Mouse (Mus musculus) forebrain, embryonic 14.5 days (tissue): ENCODE measurements at regions not wholly inside any gene's neighbourhood (a gene's known extent, or its start where the extent isn't known, plus 50 kb on each side); places are given as distances from the start of the nearest gene placed in this dataset.
A peak's percentile ranks its signal among the peaks of the same experiment; 100 is the strongest.

Experiments
- ATAC-seq: fragments of 200-750 bp; cut with Nextera tagmentation; 2 replicates; pipeline ENCODE4 v1.8.0; 2017; ENCODE audit warnings: mild to moderate bottlenecking, moderate library complexity
- DNase-seq: peaks from one replicate; pipeline ENCODE4 v3.0.0-alpha.2; 2015; ENCODE audit warnings: low spot score
- H3K27ac ChIP-seq: fragments of 300-500 bp; sonication (generic); 2 replicates; pipeline ENCODE4 v1.5.1; 2014; ENCODE audit warnings: low read depth, mild to moderate bottlenecking, control low read depth, low read length, moderate library complexity
- H3K27me3 ChIP-seq: fragments of 300-500 bp; sonication (generic); replicated peaks from 2 replicates; pipeline ENCODE4 v1.6.1; 2014; ENCODE audit warnings: low read length, control low read depth, mixed read lengths; ENCODE audit not compliant: control insufficient read depth, insufficient read depth
- H3K36me3 ChIP-seq: fragments of 300-500 bp; sonication (generic); 2 replicates; pipeline ENCODE4 v1.6.1; 2014; ENCODE audit warnings: low read length, control low read depth; ENCODE audit not compliant: control insufficient read depth, insufficient read depth
- H3K4me1 ChIP-seq: fragments of 300-500 bp; sonication (generic); 2 replicates; pipeline ENCODE4 v1.6.1; 2014; ENCODE audit warnings: antibody characterized with exemption, low read length, control low read depth; ENCODE audit not compliant: control insufficient read depth, insufficient read depth
- H3K4me2 ChIP-seq: fragments of 300-500 bp; sonication (generic); 2 replicates; pipeline ENCODE4 v1.6.1; 2014; ENCODE audit warnings: mild to moderate bottlenecking, control low read depth, low read length
- H3K4me3 ChIP-seq: fragments of 300-500 bp; sonication (generic); 2 replicates; pipeline ENCODE4 v1.5.1; 2014; ENCODE audit warnings: low read depth, low read length, control low read depth
- H3K9ac ChIP-seq: fragments of 300-500 bp; sonication (generic); 2 replicates; pipeline ENCODE4 v1.6.1; 2014; ENCODE audit warnings: mild to moderate bottlenecking, low read length, control low read depth, moderate library complexity
- H3K9me3 ChIP-seq: fragments of 300-500 bp; sonication (generic); replicated peaks from 2 replicates; pipeline ENCODE4 v1.6.1; 2016; ENCODE audit warnings: low read length, control low read depth, mixed read lengths; ENCODE audit not compliant: control insufficient read depth
- WGBS: fragments of 180-500 bp; shearing (Covaris S2); extraction: QIAGEN DNeasy Blood & Tissue Kit; methylation state at CpG from one replicate; pipeline ENCODE4 v1.1.7; 2014; 5-methylcytosine and 5-hydroxymethylcytosine counted together

DNA sequence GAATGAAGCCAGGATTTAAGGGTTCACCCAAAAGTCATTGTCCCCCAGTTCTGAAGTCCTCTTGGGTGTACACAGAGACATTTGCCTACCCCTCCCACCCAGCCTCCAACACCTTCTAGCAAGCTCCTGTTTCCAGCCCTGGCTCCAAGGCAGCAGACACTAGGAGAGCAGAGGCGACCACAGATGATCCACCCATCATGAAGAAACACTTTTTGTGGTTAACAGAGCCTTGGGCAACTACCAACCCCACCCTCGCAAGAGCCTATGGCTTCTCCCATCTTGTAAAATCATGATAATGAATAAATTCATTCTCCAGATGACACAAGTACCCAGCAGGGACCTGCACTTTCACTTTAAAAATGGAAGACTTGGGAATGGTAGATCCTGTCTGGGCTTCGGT lies 136.1 kb downstream of the Cartpt start:
- no peaks in the 10 kb centered on the region for H3K36me3 ChIP-seq
- no peak overlapping the region for H3K27ac ChIP-seq
- H3K4me3 ChIP-seq, result no peak overlapping the region
- ATAC-seq, result no peak
- H3K4me2 ChIP-seq, result no peak overlapping the region
- peaks cover 3% of the 10 kb centered on the region; the same call in 1 of the 2 replicates for H3K4me1 ChIP-seq
- H3K27me3 ChIP-seq, result no peaks in the 10 kb centered on the region
- no peak overlapping the region for H3K9ac ChIP-seq
- H3K9me3 ChIP-seq, result no peaks in the 10 kb centered on the region
- 91% methylated on average over 3 of the region's 3 CpGs for WGBS
- DNase-seq, result no peak

DNA sequence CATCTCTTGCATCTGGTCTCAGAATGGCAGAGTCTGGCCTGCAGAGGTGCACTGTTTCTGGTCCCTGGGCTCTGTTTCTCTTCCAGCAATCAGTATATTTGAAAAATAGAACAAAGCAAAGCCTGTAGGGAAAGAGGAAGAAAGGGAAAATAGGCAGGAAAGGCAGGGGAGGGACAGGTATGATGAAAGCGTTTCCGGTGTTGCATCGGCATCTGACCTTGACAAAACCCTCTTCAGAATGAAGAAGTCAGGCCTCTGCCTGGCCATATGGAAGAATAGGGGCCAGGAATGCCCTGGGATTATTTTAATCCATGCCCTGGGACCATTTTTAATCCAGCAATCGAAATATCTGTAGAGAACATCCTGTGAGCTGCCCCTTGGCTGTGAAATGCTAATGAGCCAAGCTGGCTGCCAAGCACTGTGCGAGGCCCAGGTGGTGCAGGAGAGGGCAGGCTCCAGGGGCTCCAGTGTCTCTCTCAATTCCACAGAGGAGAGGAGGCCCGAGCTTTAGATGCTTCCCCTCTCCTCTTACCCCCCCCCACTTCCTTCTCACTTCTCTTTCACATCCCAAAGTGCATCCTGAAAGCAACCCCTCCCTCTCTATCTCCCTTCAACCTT lies 136.7 kb downstream of the Cartpt start:
- no peak for DNase-seq
- H3K36me3 ChIP-seq, result no peaks in the 10 kb centered on the region
- no peak overlapping the region for H3K27ac ChIP-seq
- 0 out of 2 replicates have a peak, but pooled peaks have one; percentile 66 for ATAC-seq
- H3K4me3 ChIP-seq, result no peak overlapping the region
- 53% methylated on average over 6 of the region's 6 CpGs for WGBS
- no peaks in the 10 kb centered on the region for H3K9me3 ChIP-seq
- peaks cover 3% of the 10 kb centered on the region; the same call in 1 of the 2 replicates for H3K4me1 ChIP-seq
- no peaks in the 10 kb centered on the region for H3K27me3 ChIP-seq
- no peak overlapping the region for H3K9ac ChIP-seq
- no peak overlapping the region for H3K4me2 ChIP-seq

DNA sequence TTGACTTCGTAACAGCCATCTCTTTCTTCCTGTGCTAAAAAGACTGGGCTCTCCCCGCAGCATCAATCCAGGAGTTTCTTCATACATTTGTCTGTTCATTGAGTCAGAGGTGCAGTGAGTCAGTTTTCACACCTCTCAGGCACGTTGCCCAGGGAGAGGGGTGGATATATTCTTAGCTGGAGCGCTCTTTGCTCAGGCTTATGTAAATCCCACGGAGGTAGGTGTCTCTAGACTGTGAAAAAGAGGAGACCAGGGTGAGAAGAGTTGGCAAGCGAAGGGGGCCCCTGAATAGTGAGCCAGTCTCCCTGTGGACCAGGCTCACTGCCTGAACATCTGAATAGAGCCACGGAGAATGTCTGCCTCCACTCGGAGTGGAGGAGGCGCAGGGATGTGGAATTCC lies 139.0 kb downstream of the Cartpt start:
- H3K36me3 ChIP-seq, result no peaks in the 10 kb centered on the region
- peaks cover 3% of the 10 kb centered on the region; the same call in 1 of the 2 replicates for H3K4me1 ChIP-seq
- ATAC-seq (no peak), DNase-seq (no peak)
- no peaks in the 10 kb centered on the region for H3K27me3 ChIP-seq
- H3K9me3 ChIP-seq, result no peaks in the 10 kb centered on the region
- 71% methylated on average over 9 of the region's 9 CpGs for WGBS
- no peak overlapping the region for H3K4me3 ChIP-seq
- H3K9ac ChIP-seq, result no peak overlapping the region
- H3K4me2 ChIP-seq, result no peak overlapping the region
- H3K27ac ChIP-seq, result no peak overlapping the region

DNA sequence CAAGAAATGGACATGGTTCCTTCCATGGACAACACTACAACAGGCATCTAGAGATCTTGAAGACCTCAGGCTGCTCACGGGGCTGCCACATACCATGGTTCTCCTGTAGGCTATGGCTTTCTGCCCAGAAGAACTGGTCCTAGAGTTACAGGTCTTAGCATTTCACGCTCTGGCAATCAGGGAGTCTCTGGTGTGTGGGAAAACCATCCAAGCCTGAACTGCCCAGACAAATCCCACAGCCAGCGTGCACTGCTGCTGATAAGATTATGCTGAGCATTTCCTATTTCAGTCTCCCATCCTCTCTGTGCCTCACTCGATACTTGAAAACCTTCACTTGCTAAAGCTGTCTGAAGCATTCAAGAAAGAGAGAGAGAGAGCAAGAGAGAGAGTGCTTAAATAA lies 139.5 kb downstream of the Cartpt start:
- no peak overlapping the region for H3K4me3 ChIP-seq
- no peak for ATAC-seq
- no peak overlapping the region for H3K27ac ChIP-seq
- no peak overlapping the region for H3K9ac ChIP-seq
- WGBS, result 69% methylated on average over 4 of the region's 4 CpGs
- H3K36me3 ChIP-seq, result no peaks in the 10 kb centered on the region
- no peak overlapping the region for H3K4me2 ChIP-seq
- H3K4me1 ChIP-seq, result peaks cover 3% of the 10 kb centered on the region; the same call in 1 of the 2 replicates
- no peaks in the 10 kb centered on the region for H3K27me3 ChIP-seq
- no peaks in the 10 kb centered on the region for H3K9me3 ChIP-seq
- no peak for DNase-seq

DNA sequence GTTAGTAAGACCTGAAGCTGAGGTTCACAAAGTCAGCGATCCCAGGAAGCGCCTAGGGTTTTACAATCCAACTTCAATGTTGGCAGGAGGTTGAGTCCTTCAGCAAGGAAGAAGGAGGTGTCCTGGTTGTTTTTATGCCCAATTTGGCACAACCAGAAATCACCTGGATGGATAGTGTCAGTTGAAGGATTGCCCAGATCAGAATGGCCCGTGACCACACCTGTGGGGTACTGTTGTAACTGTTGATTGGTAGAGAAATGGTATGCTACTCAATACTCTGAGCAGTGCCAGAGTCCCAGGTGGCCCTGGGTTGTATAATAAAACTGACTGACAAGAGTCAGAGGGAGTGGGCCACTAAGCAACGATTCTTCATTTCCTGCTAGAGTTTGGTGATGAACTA lies 140.2 kb downstream of the Cartpt start:
- H3K4me3 ChIP-seq, result no peak overlapping the region
- H3K36me3 ChIP-seq, result no peaks in the 10 kb centered on the region
- ATAC-seq (no peak), DNase-seq (no peak)
- no peak overlapping the region for H3K4me2 ChIP-seq
- peaks cover 3% of the 10 kb centered on the region; the same call in 1 of the 2 replicates for H3K4me1 ChIP-seq
- H3K27ac ChIP-seq, result no peak overlapping the region
- H3K9me3 ChIP-seq, result no peaks in the 10 kb centered on the region
- WGBS, result 93% methylated on average over 4 of the region's 4 CpGs
- no peak overlapping the region for H3K9ac ChIP-seq
- no peaks in the 10 kb centered on the region for H3K27me3 ChIP-seq

DNA sequence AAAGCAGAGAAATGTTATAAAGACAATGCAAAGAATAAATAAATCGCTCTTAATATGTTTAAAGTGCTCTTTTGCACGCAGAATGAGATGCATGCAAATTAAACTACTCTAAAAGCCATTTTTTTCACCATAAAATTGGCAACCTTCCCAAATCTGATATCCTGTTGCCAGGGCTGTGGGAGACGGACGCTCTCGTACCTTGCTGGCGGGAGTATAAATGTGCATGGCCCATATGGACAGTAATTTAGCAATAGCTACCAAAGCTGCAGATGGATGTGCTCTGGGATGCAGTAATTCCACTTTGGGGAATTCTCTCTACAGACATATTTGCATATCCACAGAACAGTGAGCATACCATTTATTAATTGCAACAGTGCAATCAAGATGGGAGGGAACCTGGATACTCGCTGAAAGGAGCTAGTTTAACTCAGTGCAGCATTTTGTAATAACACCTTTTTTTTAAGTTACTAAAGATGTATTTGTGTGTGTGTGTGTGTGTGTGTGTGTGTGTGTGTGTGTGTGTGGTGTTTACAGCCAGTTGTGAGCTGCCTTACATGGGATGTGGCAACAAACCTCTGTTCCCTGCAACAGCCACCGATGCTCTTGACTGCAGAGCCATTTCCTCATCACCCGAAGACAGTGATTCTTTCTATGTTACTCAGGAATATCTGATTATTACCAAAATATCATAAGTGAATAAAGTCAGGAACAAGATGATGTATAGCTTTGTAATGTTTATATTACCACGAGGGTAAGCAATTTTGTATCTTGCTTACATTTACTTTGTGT lies 141.4 kb downstream of the Cartpt start:
- Histone ChIP-seq H3K36me3 (no peaks in the 10 kb centered on the region), H3K4me3 (no peak overlapping the region), H3K4me1 (peaks cover 3% of the 10 kb centered on the region; the same call in 1 of the 2 replicates), H3K27ac (no peak overlapping the region; the same call in 1 of the 2 replicates), H3K27me3 (no peaks in the 10 kb centered on the region), H3K9ac (no peak overlapping the region), H3K4me2 (no peak overlapping the region), H3K9me3 (no peaks in the 10 kb centered on the region)
- ATAC-seq, result peak; percentile 86
- WGBS, result 59% methylated on average over 10 of the region's 10 CpGs
- peak; percentile 86 for DNase-seq

DNA sequence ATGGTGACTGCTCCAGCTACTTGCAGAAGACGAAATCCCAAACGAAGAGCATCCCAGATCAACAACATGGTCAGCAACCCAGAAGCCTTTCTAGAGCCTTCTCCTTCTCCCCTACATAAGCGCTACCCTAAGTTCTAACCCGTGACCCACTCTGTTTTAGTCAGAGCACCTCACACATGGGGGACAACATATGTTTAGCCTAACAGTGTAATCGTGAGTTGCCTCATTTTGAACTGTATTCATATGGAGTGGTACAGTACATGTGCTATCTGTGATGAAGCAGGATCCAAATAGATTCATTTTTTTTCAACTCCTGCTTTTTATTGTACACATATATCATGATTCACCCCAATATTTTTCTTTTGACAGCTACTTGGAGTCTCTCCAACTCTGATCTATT lies 146.2 kb downstream of the Cartpt start:
- no peak overlapping the region for H3K4me2 ChIP-seq
- H3K27me3 ChIP-seq, result no peaks in the 10 kb centered on the region
- no peak overlapping the region for H3K4me3 ChIP-seq
- no peak overlapping the region for H3K9ac ChIP-seq
- H3K9me3 ChIP-seq, result no peaks in the 10 kb centered on the region
- no peaks in the 10 kb centered on the region for H3K36me3 ChIP-seq
- H3K4me1 ChIP-seq, result 0 out of 2 replicates have a peak, but pooled peaks cover 2% of the 10 kb centered on the region
- 0 out of 2 replicates have a peak, but pooled peaks have one; percentile 40 for ATAC-seq
- peak; percentile 44 for DNase-seq
- 82% methylated on average over 5 of the region's 5 CpGs for WGBS
- H3K27ac ChIP-seq, result no peak overlapping the region

DNA sequence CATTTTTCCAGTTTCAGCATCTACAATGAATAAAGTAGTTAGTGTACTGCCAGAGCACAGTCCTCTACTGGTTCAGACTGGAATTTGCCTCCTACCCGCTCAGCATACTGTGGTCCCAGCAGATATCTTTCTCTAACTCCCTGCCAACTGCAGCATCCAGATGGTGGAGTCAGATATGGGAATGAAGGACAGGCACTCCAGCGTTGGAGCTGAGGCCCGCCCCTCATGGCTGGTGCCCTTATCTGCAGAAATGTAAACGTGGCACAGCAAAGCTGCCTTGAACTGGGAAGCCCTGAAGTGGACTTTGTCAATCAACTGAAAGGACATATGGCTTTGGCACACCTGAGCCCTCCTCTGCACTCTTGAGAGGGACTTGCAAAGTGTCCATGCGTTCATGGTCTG lies 146.6 kb downstream of the Cartpt start:
- Histone ChIP-seq H3K9me3 (no peaks in the 10 kb centered on the region), H3K4me1 (0 out of 2 replicates have a peak, but pooled peaks cover 2% of the 10 kb centered on the region), H3K9ac (no peak overlapping the region), H3K27me3 (no peaks in the 10 kb centered on the region), H3K27ac (no peak overlapping the region), H3K4me3 (no peak overlapping the region), H3K4me2 (no peak overlapping the region), H3K36me3 (no peaks in the 10 kb centered on the region)
- peak; percentile 60 for ATAC-seq
- no peak for DNase-seq
- WGBS, result 61% methylated on average over 5 of the region's 5 CpGs

DNA sequence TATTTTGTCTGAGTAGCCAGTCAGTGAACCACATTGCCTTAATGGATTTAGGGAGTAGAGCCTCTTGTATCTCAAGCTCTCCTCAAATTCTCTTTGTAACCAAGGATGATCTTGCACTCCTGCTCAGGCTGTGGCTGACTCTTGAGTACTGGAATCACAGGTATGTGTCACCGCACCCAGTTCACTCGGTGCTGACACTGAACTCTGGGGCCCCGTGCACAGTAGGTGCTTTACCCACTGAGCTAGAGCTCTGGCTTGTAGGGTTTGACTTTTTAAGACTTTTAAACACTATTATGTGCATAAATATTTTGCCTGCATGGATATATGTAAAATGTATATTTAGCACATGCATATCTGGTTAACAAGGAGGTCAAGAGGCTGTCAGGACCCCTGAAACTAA lies 147.4 kb downstream of the Cartpt start:
- 91% methylated on average over 3 of the region's 3 CpGs for WGBS

More for the DNA sequence above, 147.4 kb downstream of the Cartpt start:
- Histone ChIP-seq H3K9me3 (no peaks in the 10 kb centered on the region), H3K9ac (no peak overlapping the region), H3K4me1 (0 out of 2 replicates have a peak, but pooled peaks cover 2% of the 10 kb centered on the region), H3K4me2 (no peak overlapping the region), H3K36me3 (no peaks in the 10 kb centered on the region), H3K27me3 (no peaks in the 10 kb centered on the region), H3K4me3 (no peak overlapping the region), H3K27ac (no peak overlapping the region)
- ATAC-seq (no peak), DNase-seq (no peak)
